Mouse (Mus musculus): Measurements from ENCODE around the gene Ror2. TPM values are rescaled to one million over a fixed set of nuclear protein-coding genes. Genes with fewer than 3 reads are reported as not detected.
A peak's percentile ranks its signal among the peaks of the same experiment; 100 is the strongest.

Ror2 gene
- polyA plus RNA-seq, 1 experiment from 2014 or later: 18.1 TPM

- Histone ChIP-seq H3K4me1 (peaks cover 53% of the 10 kb centered on the region), H3K9me3 (peaks cover 4% of the 10 kb centered on the region; the same call in 1 of the 2 replicates), H3K4me3 (no peak overlapping the region; the same call in 1 of the 2 replicates), H3K27me3 (ENCODE audit: poor library complexity, severe bottlenecking) (peaks cover 18% of the 10 kb centered on the region), H3K27ac (peak overlapping the region; percentile 63), H3K36me3 (replicated peaks) (no peaks in the 10 kb centered on the region)
- 70% methylated on average over 6 of the region's 6 CpGs for WGBS
- DNase-seq (ENCODE audit: extremely low spot score, low spot score): no peak
These were observed 18.1 kb downstream of the Ror2 start for GRCm38 (mm10) chr13:53267849-53268248.

- Histone ChIP-seq H3K9me3 (peaks cover 4% of the 10 kb centered on the region; the same call in 1 of the 2 replicates), H3K4me3 (no peak overlapping the region), H3K27me3 (ENCODE audit: poor library complexity, severe bottlenecking) (peaks cover 18% of the 10 kb centered on the region), H3K4me1 (peaks cover 57% of the 10 kb centered on the region), H3K27ac (no peak overlapping the region), H3K36me3 (replicated peaks) (no peaks in the 10 kb centered on the region)
- no peak for DNase-seq (ENCODE audit: extremely low spot score, low spot score)
- 91% methylated on average over 4 of the region's 4 CpGs for WGBS
These were observed 18.8 kb downstream of the Ror2 start for GRCm38 (mm10) chr13:53267155-53267554.

GRCm38 (mm10) chr13:53266543-53266951 is 19.4 kb downstream of the Ror2 start:
- H3K36me3 ChIP-seq (replicated peaks): no peaks in the 10 kb centered on the region
- no peak for DNase-seq (ENCODE audit: extremely low spot score, low spot score)
- peaks cover 4% of the 10 kb centered on the region; the same call in 1 of the 2 replicates for H3K9me3 ChIP-seq
- 95% methylated on average over 8 of the region's 8 CpGs for WGBS
- H3K4me3 ChIP-seq: no peak overlapping the region
- peaks cover 59% of the 10 kb centered on the region for H3K4me1 ChIP-seq
- H3K27me3 ChIP-seq (ENCODE audit: poor library complexity, severe bottlenecking): peaks cover 18% of the 10 kb centered on the region
- H3K27ac ChIP-seq: no peak overlapping the region

- no peak overlapping the region for H3K27ac ChIP-seq
- no peaks in the 10 kb centered on the region for H3K36me3 ChIP-seq (replicated peaks)
- peaks cover 13% of the 10 kb centered on the region for H3K27me3 ChIP-seq (ENCODE audit: poor library complexity, severe bottlenecking)
- no peak for DNase-seq (ENCODE audit: extremely low spot score, low spot score)
- H3K9me3 ChIP-seq: peaks cover 4% of the 10 kb centered on the region; the same call in 1 of the 2 replicates
- no peak overlapping the region for H3K4me3 ChIP-seq
- H3K4me1 ChIP-seq: peaks cover 73% of the 10 kb centered on the region
- 86% methylated on average over 4 of the region's 4 CpGs for WGBS
These were observed 21.0 kb downstream of the Ror2 start for GRCm38 (mm10) chr13:53264896-53265295.

- H3K27me3 ChIP-seq (ENCODE audit: poor library complexity, severe bottlenecking): peaks cover 3% of the 10 kb centered on the region
- peaks cover 73% of the 10 kb centered on the region for H3K4me1 ChIP-seq
- peaks cover 4% of the 10 kb centered on the region; the same call in 1 of the 2 replicates for H3K9me3 ChIP-seq
- DNase-seq (ENCODE audit: extremely low spot score, low spot score): no peak
- no peak overlapping the region for H3K27ac ChIP-seq
- H3K36me3 ChIP-seq (replicated peaks): no peaks in the 10 kb centered on the region
- no peak overlapping the region for H3K4me3 ChIP-seq
- 86% methylated on average over 16 of the region's 16 CpGs for WGBS
These were observed 23.2 kb downstream of the Ror2 start for GRCm38 (mm10) chr13:53262509-53263250.

- H3K27me3 ChIP-seq (ENCODE audit: poor library complexity, severe bottlenecking): no peaks in the 10 kb centered on the region
- no peaks in the 10 kb centered on the region for H3K36me3 ChIP-seq (replicated peaks)
- H3K4me1 ChIP-seq: peaks cover 65% of the 10 kb centered on the region
- DNase-seq (ENCODE audit: extremely low spot score, low spot score): no peak
- no peak overlapping the region for H3K27ac ChIP-seq
- peaks cover 4% of the 10 kb centered on the region; the same call in 1 of the 2 replicates for H3K9me3 ChIP-seq
- no peak overlapping the region for H3K4me3 ChIP-seq
- WGBS: 75% methylated on average over 8 of the region's 8 CpGs
These were observed 24.7 kb downstream of the Ror2 start for GRCm38 (mm10) chr13:53261106-53261771.

GRCm38 (mm10) chr13:53258943-53259342 is 27.0 kb downstream of the Ror2 start:
- Histone ChIP-seq H3K9me3 (no peaks in the 10 kb centered on the region), H3K27ac (no peak overlapping the region), H3K4me1 (peaks cover 65% of the 10 kb centered on the region), H3K36me3 (replicated peaks) (peaks cover 8% of the 10 kb centered on the region; the same call in 1 of the 2 replicates), H3K4me3 (no peak overlapping the region), H3K27me3 (ENCODE audit: poor library complexity, severe bottlenecking) (no peaks in the 10 kb centered on the region)
- WGBS: 89% methylated on average over 8 of the region's 8 CpGs
- DNase-seq (ENCODE audit: extremely low spot score, low spot score): no peak

GRCm38 (mm10) chr13:53258497-53258896 is 27.4 kb downstream of the Ror2 start:
- no peaks in the 10 kb centered on the region for H3K27me3 ChIP-seq (ENCODE audit: poor library complexity, severe bottlenecking)

GRCm38 (mm10) chr13:53253255-53253654 is 32.7 kb downstream of the Ror2 start:
- DNase-seq (ENCODE audit: extremely low spot score, low spot score): no peak
- Histone ChIP-seq H3K27ac (no peak overlapping the region), H3K9me3 (0 out of 2 replicates have a peak, but pooled peaks cover 5% of the 10 kb centered on the region), H3K36me3 (replicated peaks) (peaks cover 8% of the 10 kb centered on the region; the same call in 1 of the 2 replicates), H3K4me1 (peaks cover 35% of the 10 kb centered on the region), H3K4me3 (no peak overlapping the region), H3K27me3 (ENCODE audit: poor library complexity, severe bottlenecking) (no peaks in the 10 kb centered on the region)
- WGBS: 93% methylated on average over 12 of the region's 12 CpGs

More at GRCm38 (mm10) chr13:53258497-53258896, 27.4 kb downstream of the Ror2 start:
- 73% methylated on average over 4 of the region's 4 CpGs for WGBS
- no peak overlapping the region for H3K27ac ChIP-seq
- H3K4me1 ChIP-seq: peaks cover 65% of the 10 kb centered on the region
- H3K36me3 ChIP-seq (replicated peaks): peaks cover 8% of the 10 kb centered on the region; the same call in 1 of the 2 replicates
- H3K4me3 ChIP-seq: no peak overlapping the region
- DNase-seq (ENCODE audit: extremely low spot score, low spot score): no peak
- no peaks in the 10 kb centered on the region for H3K9me3 ChIP-seq

GRCm38 (mm10) chr13:53248586-53249401 is 37.1 kb downstream of the Ror2 start:
- DNase-seq (ENCODE audit: extremely low spot score, low spot score): no peak
- no peaks in the 10 kb centered on the region for H3K27me3 ChIP-seq (ENCODE audit: poor library complexity, severe bottlenecking)
- no peak overlapping the region for H3K4me3 ChIP-seq
- H3K9me3 ChIP-seq: 0 out of 2 replicates have a peak, but pooled peaks cover 5% of the 10 kb centered on the region
- no peaks in the 10 kb centered on the region for H3K36me3 ChIP-seq (replicated peaks)
- H3K27ac ChIP-seq: 0 out of 2 replicates have a peak overlapping the region, but pooled peaks have one; percentile 26
- peaks cover 44% of the 10 kb centered on the region for H3K4me1 ChIP-seq
- 88% methylated on average over 24 of the region's 24 CpGs for whole genome bisulfite sequencing

- peaks cover 44% of the 10 kb centered on the region for H3K4me1 ChIP-seq
- WGBS: 68% methylated on average over 6 of the region's 6 CpGs
These were observed 37.8 kb downstream of the Ror2 start for GRCm38 (mm10) chr13:53248080-53248479.

GRCm38 (mm10) chr13:53247175-53247574 is 38.7 kb downstream of the Ror2 start:
- DNase-seq (ENCODE audit: extremely low spot score, low spot score): no peak
- peaks cover 7% of the 10 kb centered on the region for H3K36me3 ChIP-seq (replicated peaks)
- peaks cover 8% of the 10 kb centered on the region; the same call in 1 of the 2 replicates for H3K9me3 ChIP-seq
- H3K4me1 ChIP-seq: peaks cover 44% of the 10 kb centered on the region
- 76% methylated on average over 6 of the region's 6 CpGs for WGBS
- peak overlapping the region; percentile 37; the same call in 1 of the 2 replicates for H3K27ac ChIP-seq
- no peak overlapping the region for H3K4me3 ChIP-seq
- no peaks in the 10 kb centered on the region for H3K27me3 ChIP-seq (ENCODE audit: poor library complexity, severe bottlenecking)

More at GRCm38 (mm10) chr13:53248080-53248479, 37.8 kb downstream of the Ror2 start:
- H3K36me3 ChIP-seq (replicated peaks): no peaks in the 10 kb centered on the region
- H3K9me3 ChIP-seq: 0 out of 2 replicates have a peak, but pooled peaks cover 5% of the 10 kb centered on the region
- no peak for DNase-seq (ENCODE audit: extremely low spot score, low spot score)
- no peak overlapping the region for H3K4me3 ChIP-seq
- H3K27me3 ChIP-seq (ENCODE audit: poor library complexity, severe bottlenecking): no peaks in the 10 kb centered on the region
- no peak overlapping the region for H3K27ac ChIP-seq

Data from forebrain, embryonic 10.5 days (tissue).